Mouse (Mus musculus) heart, postnatal 0 days (tissue): ENCODE data around the gene 4933428G20Rik. TPM values are rescaled to one million over a fixed set of nuclear protein-coding genes. Genes with fewer than 3 reads are reported as not detected.

Source experiments
- ATAC-seq: fragments of 200-750 bp; cut with Nextera tagmentation; 2 replicates; pipeline ENCODE4 v1.8.0; 2017; ENCODE audit warnings: low read depth, moderate number of reproducible peaks, moderate library complexity; ENCODE audit not compliant: insufficient read depth
- DNase-seq: peaks from one replicate; pipeline ENCODE4 v3.0.0-alpha.2; 2016; ENCODE audit warnings: low spot score
- H3K27ac ChIP-seq: fragments of 300-500 bp; sonication (generic); 2 replicates; pipeline ENCODE4 v1.5.1; 2014; ENCODE audit warnings: low read depth, mild to moderate bottlenecking
- H3K27me3 ChIP-seq: fragments of 300-500 bp; sonication (generic); 2 replicates; pipeline ENCODE4 v1.6.1; 2014; ENCODE audit warnings: low read length, mixed read lengths; ENCODE audit not compliant: control insufficient read depth, insufficient read depth
- H3K36me3 ChIP-seq: fragments of 300-500 bp; sonication (generic); replicated peaks from 2 replicates; pipeline ENCODE4 v1.6.1; 2014; ENCODE audit warnings: low read length, mixed read lengths; ENCODE audit not compliant: control insufficient read depth, insufficient read depth
- H3K4me1 ChIP-seq: fragments of 300-500 bp; sonication (generic); 2 replicates; pipeline ENCODE4 v1.6.1; 2014; ENCODE audit warnings: antibody characterized with exemption; ENCODE audit not compliant: control insufficient read depth, insufficient read depth
- H3K4me2 ChIP-seq: fragments of 300-500 bp; sonication (generic); 2 replicates; pipeline ENCODE4 v1.6.1; 2014; ENCODE audit warnings: low read depth, mild to moderate bottlenecking, low read length, moderate library complexity
- H3K4me3 ChIP-seq: fragments of 300-500 bp; sonication (generic); 2 replicates; pipeline ENCODE4 v1.5.1; 2014; ENCODE audit warnings: low read depth, low read length
- H3K9ac ChIP-seq: fragments of 300-500 bp; sonication (generic); replicated peaks from 2 replicates; pipeline ENCODE4 v1.6.1; 2014; ENCODE audit warnings: low read depth, low read length, mixed read lengths
- H3K9me3 ChIP-seq: fragments of 300-500 bp; sonication (generic); replicated peaks from 2 replicates; pipeline ENCODE4 v1.6.1; 2016; ENCODE audit warnings: low read length; ENCODE audit not compliant: control insufficient read depth
- CTCF ChIP-seq: IDR thresholded peaks from 2 replicates; pipeline ENCODE4 v1.5.1; 2016; ENCODE audit warnings: antibody characterized with exemption, control low read depth, low read depth
- EP300 ChIP-seq: IDR thresholded peaks from 2 replicates; pipeline ENCODE4 v1.6.1; 2016; ENCODE audit warnings: antibody characterized with exemption, low read depth
- WGBS: fragments of 180-500 bp; shearing (Covaris S2); extraction: QIAGEN DNeasy Blood & Tissue Kit; methylation state at CpG from one replicate; pipeline ENCODE4 v1.1.7; 2014; 5-methylcytosine and 5-hydroxymethylcytosine counted together
- polyA plus RNA-seq: library from polyadenylated mRNA; unstranded; fragments of >200 nt; fragmentation: Nextera tagmentation; extraction: Ambion mirVana; gene quantifications from 2 replicates; pipeline ENCODE4 v1.2.1, GENCODE M21; 2015
- total RNA-seq: library from RNA; depleted of rRNA; stranded (reverse); fragments of >200 nt; gene quantifications from 2 replicates; pipeline ENCODE4 v1.2.3, GENCODE M21; 2014; ENCODE audit warnings: low replicate concordance

Gene 4933428G20Rik
- total and polyA plus RNA-seq, 2 experiments from 2014 or later = 0.45 TPM; not detected in 1

GRCm38 (mm10) chr11:97531381-97532260 is 31.5 kb upstream of the 4933428G20Rik start:
- Histone ChIP-seq H3K4me3 (peak overlapping the region; percentile 45), H3K27me3 (peaks cover 60% of the 10 kb centered on the region), H3K9me3 (no peaks in the 10 kb centered on the region), H3K9ac (no peak overlapping the region), H3K4me1 (no peaks in the 10 kb centered on the region), H3K4me2 (peak overlapping the region; percentile 82), H3K27ac (no peak overlapping the region), H3K36me3 (no peaks in the 10 kb centered on the region)
- WGBS = 5% methylated on average over 46 of the region's 46 CpGs
- DNase-seq = peak; percentile 83
- peak; percentile 75 for ATAC-seq
- TF ChIP-seq EP300 (no peak), CTCF (peak; percentile 97)

- H3K9ac ChIP-seq = no peak overlapping the region
- H3K27ac ChIP-seq = no peak overlapping the region
- TF ChIP-seq CTCF = no peak
- no peak for TF ChIP-seq EP300
- no peak for ATAC-seq
- no peaks in the 10 kb centered on the region for H3K4me1 ChIP-seq
- 48% methylated on average over 5 of the region's 5 CpGs for WGBS
- H3K4me3 ChIP-seq = no peak overlapping the region
- no peaks in the 10 kb centered on the region for H3K36me3 ChIP-seq
- H3K27me3 ChIP-seq = peaks cover 59% of the 10 kb centered on the region
- no peak for DNase-seq
- no peak overlapping the region for H3K4me2 ChIP-seq
- H3K9me3 ChIP-seq = no peaks in the 10 kb centered on the region
These were observed 30.8 kb upstream of the 4933428G20Rik start for GRCm38 (mm10) chr11:97530961-97531360.

DNA sequence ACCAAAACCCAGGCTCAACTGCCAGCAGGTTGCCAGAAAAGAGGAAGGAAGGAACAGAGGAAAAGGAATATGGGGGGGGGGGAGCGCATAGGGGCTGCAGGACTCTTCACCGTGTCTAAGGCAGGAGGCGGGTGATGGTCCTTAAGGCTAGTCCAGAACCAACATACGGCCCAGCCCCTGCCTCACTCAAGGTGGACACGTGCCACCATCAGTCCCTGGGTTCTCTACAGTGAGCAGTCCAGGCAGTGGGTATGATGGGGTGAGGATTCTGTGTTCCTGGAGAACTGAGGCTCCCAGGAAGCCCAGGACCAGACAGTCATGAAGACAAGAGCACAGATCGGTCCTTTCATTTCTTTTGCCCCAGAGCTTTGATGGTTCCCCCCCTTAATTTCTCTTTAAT is 29.9 kb upstream of the 4933428G20Rik start:
- WGBS = 79% methylated on average over 6 of the region's 6 CpGs
- ATAC-seq (no peak), DNase-seq (no peak)
- Histone ChIP-seq H3K4me3 (no peak overlapping the region), H3K36me3 (no peaks in the 10 kb centered on the region), H3K27me3 (peaks cover 50% of the 10 kb centered on the region), H3K9me3 (no peaks in the 10 kb centered on the region), H3K4me1 (no peaks in the 10 kb centered on the region), H3K4me2 (no peak overlapping the region), H3K9ac (no peak overlapping the region), H3K27ac (no peak overlapping the region)
- TF ChIP-seq CTCF (no peak), EP300 (no peak)

- Histone ChIP-seq H3K9me3 (no peaks in the 10 kb centered on the region), H3K4me3 (no peak overlapping the region), H3K4me2 (no peak overlapping the region), H3K27me3 (peaks cover 36% of the 10 kb centered on the region), H3K36me3 (no peaks in the 10 kb centered on the region), H3K4me1 (no peaks in the 10 kb centered on the region), H3K27ac (no peak overlapping the region), H3K9ac (no peak overlapping the region)
- TF ChIP-seq EP300 (no peak), CTCF (no peak)
- ATAC-seq (no peak), DNase-seq (no peak)
- 62% methylated on average over 18 of the region's 18 CpGs for WGBS
These were observed 28.2 kb upstream of the 4933428G20Rik start for GRCm38 (mm10) chr11:97528282-97528808.

DNA sequence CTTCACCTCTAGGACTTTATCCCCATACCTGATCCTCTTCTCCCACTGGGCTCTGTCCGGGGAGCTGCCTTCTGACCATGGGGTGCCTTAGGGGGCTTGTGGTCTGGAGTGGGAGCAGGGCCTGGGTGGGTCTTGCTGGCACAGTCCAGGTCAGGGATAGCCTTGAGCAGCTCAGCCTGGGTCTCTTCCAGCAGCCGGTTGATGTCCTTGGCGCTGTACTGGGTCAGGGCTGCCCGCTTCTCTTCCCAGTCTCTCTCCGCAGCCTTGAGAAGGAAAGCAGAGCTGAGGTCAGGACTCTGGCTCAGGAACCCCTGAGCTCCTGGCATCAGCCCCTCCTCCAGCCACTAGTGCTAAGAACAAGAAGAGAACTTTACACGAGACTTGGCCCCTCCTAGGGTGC is 25.2 kb upstream of the 4933428G20Rik start:
- ATAC-seq (no peak), DNase-seq (no peak)
- H3K4me3 ChIP-seq = no peak overlapping the region
- H3K36me3 ChIP-seq = no peaks in the 10 kb centered on the region
- no peaks in the 10 kb centered on the region for H3K4me1 ChIP-seq
- no peak overlapping the region for H3K27ac ChIP-seq
- H3K27me3 ChIP-seq = peaks cover 32% of the 10 kb centered on the region
- no peak overlapping the region for H3K4me2 ChIP-seq
- H3K9me3 ChIP-seq = no peaks in the 10 kb centered on the region
- no peak overlapping the region for H3K9ac ChIP-seq
- TF ChIP-seq CTCF (no peak), EP300 (no peak)
- WGBS = 86% methylated on average over 6 of the region's 6 CpGs
